Comparison of ENCODE assay signal across 21 mouse cellular contexts in the genomic region with DNA sequence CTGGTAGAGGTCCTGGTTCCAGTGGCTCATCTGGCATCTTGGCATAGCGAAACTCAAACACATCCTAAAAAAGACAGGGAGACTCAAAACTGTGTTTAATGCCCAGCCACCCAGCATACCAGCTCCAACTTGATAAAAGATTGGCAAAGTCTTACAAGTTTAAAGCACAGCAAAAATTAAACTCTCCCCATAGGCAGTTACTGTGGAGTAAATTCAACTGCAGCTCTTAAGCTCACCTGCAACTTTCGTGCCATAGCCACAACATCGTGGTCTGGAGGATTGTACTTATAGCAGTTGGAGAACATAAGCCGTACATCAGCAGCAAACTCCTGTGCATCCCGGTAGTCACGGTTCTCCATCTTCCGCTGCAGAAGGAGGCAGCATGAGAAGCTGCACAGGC. TPM values are rescaled to one million over a fixed set of nuclear protein-coding genes. Genes with fewer than 3 reads are reported as not detected.
DNase-seq lines count a peak whose midpoint lies in the region; ATAC-seq and TF ChIP-seq lines count a peak whose summit lies in the region.
"Had no signal": no experiment of that assay in that cellular context is flagged by ENCODE, and none has a peak within 500 bp of the region (broad histone marks: within the 10 kb centered on the region; RNA-seq: fewer than 3 reads in every experiment).

No protein-coding gene starts in this region.

- no peak for TF ChIP-seq CTCF in G1E (IDR thresholded peaks at IDR 0.05; ENCODE audit: low read depth, low read length)
- no peak for TF ChIP-seq CTCF in layer of hippocampus, adult 2 months (conservative IDR thresholded peaks at IDR 0.05)

- no peak for DNase-seq in heart, embryonic 10.5 days (ENCODE audit: low spot score)
- no peak for DNase-seq in heart, postnatal 14 days
- no peak for DNase-seq in midbrain, embryonic 10.5 days (ENCODE audit: low spot score)
- DNase-seq in midbrain, embryonic 14.5 days = no peak
- no peak for DNase-seq in G1E (ENCODE audit: low spot score)
- DNase-seq in spleen, postnatal 4 days (ENCODE audit: low spot score in 2 of 2) = no peak
- no peak for DNase-seq in layer of hippocampus, adult 2 months (ENCODE audit: low spot score in 2 of 2)
- DNase-seq: adrenal gland, postnatal 14 days; cerebellum, adult 11-12 months; cerebellum, postnatal 10 days; gastrocnemius, postnatal 14 days; heart, adult 2 months had no signal

- H3K4me2 ChIP-seq in midbrain, embryonic 14.5 days (ENCODE audit: low read length) = no peak overlapping the region
- H3K4me2 ChIP-seq: forebrain, embryonic 15.5 days; hindbrain, embryonic 13.5 days had no signal

- ATAC-seq in midbrain, embryonic 14.5 days (ENCODE audit: low FRiP score, low TSS enrichment) = no peak
- no peak for ATAC-seq in G1E (ENCODE audit: extremely low read depth, insufficient number of reproducible peaks, low FRiP score, poor library complexity, severe bottlenecking)
- ATAC-seq: activated CD4-positive, CD25-positive, alpha-beta regulatory T cell, adult 4 months; forebrain, embryonic 15.5 days; intestine, embryonic 15.5 days; Patski had no signal

- peaks cover 98% of the 10 kb centered on the region for H3K36me3 ChIP-seq in heart, embryonic 10.5 days
- H3K36me3 ChIP-seq in midbrain, embryonic 10.5 days = peaks cover 100% of the 10 kb centered on the region
- H3K36me3 ChIP-seq in midbrain, embryonic 14.5 days (ENCODE audit: control insufficient read depth, insufficient read depth, low read length) = peaks cover 89% of the 10 kb centered on the region
- peaks cover 100% of the 10 kb centered on the region for H3K36me3 ChIP-seq in G1E (replicated peaks)

- intact Hi-C loops in heart, postnatal 14 days (cut with DNase I) = loop anchor here (10.0 kb wide), 2 partner anchors 1041 to 1131 kb away; a partner anchor contains a TSS

- no peak overlapping the region for H3K9ac ChIP-seq in midbrain, embryonic 14.5 days (replicated peaks; ENCODE audit: low read length)
- H3K9ac ChIP-seq: forebrain, embryonic 15.5 days; intestine, embryonic 15.5 days had no signal

- peaks cover 9% of the 10 kb centered on the region for H3K4me1 ChIP-seq in heart, embryonic 10.5 days
- H3K4me1 ChIP-seq in midbrain, embryonic 10.5 days = peaks cover 34% of the 10 kb centered on the region
- peaks cover 11% of the 10 kb centered on the region for H3K4me1 ChIP-seq in midbrain, embryonic 14.5 days (ENCODE audit: control insufficient read depth, insufficient read depth, low read length)
- H3K4me1 ChIP-seq in G1E (ENCODE audit: insufficient read depth, low read depth, low read length) = peaks cover 59% of the 10 kb centered on the region

- H3K9me3 ChIP-seq in heart, embryonic 10.5 days = no peaks in the 10 kb centered on the region
- no peaks in the 10 kb centered on the region for H3K9me3 ChIP-seq in midbrain, embryonic 10.5 days (replicated peaks)
- H3K9me3 ChIP-seq in midbrain, embryonic 14.5 days (ENCODE audit: control insufficient read depth, low read length) = no peaks in the 10 kb centered on the region
- H3K9me3 ChIP-seq in G1E (replicated peaks) = no peaks in the 10 kb centered on the region
- H3K9me3 ChIP-seq: forebrain, embryonic 15.5 days; heart, embryonic 12.5 days; hindbrain, embryonic 13.5 days; intestine, embryonic 15.5 days had no signal

- WGBS in heart, embryonic 10.5 days = 93% methylated on average over 7 of the region's 7 CpGs
- WGBS in midbrain, embryonic 10.5 days = 95% methylated on average over 7 of the region's 7 CpGs
- 90% methylated on average over 7 of the region's 7 CpGs for WGBS in midbrain, embryonic 14.5 days

- H3K27ac ChIP-seq in heart, embryonic 10.5 days = no peak overlapping the region
- no peak overlapping the region for H3K27ac ChIP-seq in midbrain, embryonic 10.5 days (replicated peaks)
- no peak overlapping the region for H3K27ac ChIP-seq in midbrain, embryonic 14.5 days (replicated peaks; ENCODE audit: low read depth, low read length)
- no peak overlapping the region for H3K27ac ChIP-seq in layer of hippocampus, adult 2 months
- H3K27ac ChIP-seq: forebrain, embryonic 15.5 days; heart, adult 2 months; hindbrain, embryonic 13.5 days; intestine, embryonic 15.5 days had no signal

- 0 out of 2 replicates have a peak overlapping the region, but pooled peaks have one; percentile 1 for H3K4me3 ChIP-seq in heart, embryonic 10.5 days
- H3K4me3 ChIP-seq in midbrain, embryonic 10.5 days = peak overlapping the region; percentile 16; the same call in 1 of the 2 replicates
- H3K4me3 ChIP-seq in midbrain, embryonic 14.5 days (replicated peaks; ENCODE audit: low read depth, low read length) = no peak overlapping the region
- peak overlapping the region; percentile 23; the same call in 1 of the 2 replicates for H3K4me3 ChIP-seq in G1E (ENCODE audit: low read depth, low read length)
- H3K4me3 ChIP-seq in layer of hippocampus, adult 2 months = no peak overlapping the region
- H3K4me3 ChIP-seq: forebrain, embryonic 15.5 days; heart, adult 2 months; heart, embryonic 12.5 days; intestine, embryonic 15.5 days had no signal

- H3K27me3 ChIP-seq in heart, embryonic 10.5 days (ENCODE audit: insufficient read depth, poor library complexity, severe bottlenecking) = no peaks in the 10 kb centered on the region
- no peaks in the 10 kb centered on the region for H3K27me3 ChIP-seq in midbrain, embryonic 10.5 days (ENCODE audit: low read depth, poor library complexity, severe bottlenecking)
- no peaks in the 10 kb centered on the region for H3K27me3 ChIP-seq in midbrain, embryonic 14.5 days (ENCODE audit: control insufficient read depth, insufficient read depth, low read length)
- H3K27me3 ChIP-seq in G1E (ENCODE audit: insufficient read depth, low read length) = no peaks in the 10 kb centered on the region
- H3K27me3 ChIP-seq: forebrain, embryonic 15.5 days; heart, embryonic 12.5 days; hindbrain, embryonic 13.5 days; intestine, embryonic 15.5 days; Patski had no signal

RNA-seq across cellular contexts. Expression of a gene that starts 5.2 kb away (rescaled TPM):
- 4.2 and 7.1 TPM in 2 replicates for polyA plus RNA-seq in heart, embryonic 10.5 days (2016; fragmentation: Nextera tagmentation; extraction: Ambion mirVana)
- total RNA-seq in heart, postnatal 14 days (2021) = 1 to 10 TPM; 3.5 to 4.0 TPM
- 6.4 and 9.5 TPM in 2 replicates for polyA plus RNA-seq in midbrain, embryonic 10.5 days (2016; fragmentation: Nextera tagmentation; extraction: Ambion mirVana)
- polyA plus RNA-seq in midbrain, embryonic 14.5 days (2014; fragmentation: Nextera tagmentation; extraction: Ambion mirVana) = 16.7 and 20.4 TPM in 2 replicates
- 11.0 and 16.1 TPM in 2 replicates for total RNA-seq in G1E (2014; fragmentation: Nextera tagmentation)
- total RNA-seq in G1E (2017) = 2.8 and 3.8 TPM in 2 replicates
- 0.62 and 1.3 TPM in 2 replicates for polyA plus RNA-seq in G1E (2012)
- 10 to 100 TPM; 26.2 to 33.1 TPM for total RNA-seq in layer of hippocampus, adult 2 months (2021)

RNA-seq across cellular contexts. Expression of a gene that starts 8.3 kb away (rescaled TPM):
- polyA plus RNA-seq in heart, embryonic 10.5 days (2016; fragmentation: Nextera tagmentation; extraction: Ambion mirVana) = 77.6 and 101 TPM in 2 replicates
- 10 to 100 TPM; 93.2 to 99.4 TPM for total RNA-seq in heart, postnatal 14 days (2021)
- polyA plus RNA-seq in midbrain, embryonic 10.5 days (2016; fragmentation: Nextera tagmentation; extraction: Ambion mirVana) = 126 and 137 TPM in 2 replicates
- polyA plus RNA-seq in midbrain, embryonic 14.5 days (2014; fragmentation: Nextera tagmentation; extraction: Ambion mirVana) = 160 and 171 TPM in 2 replicates
- total RNA-seq in G1E (2014; fragmentation: Nextera tagmentation) (336 and 447 TPM in 2 replicates), G1E (2017) (214 and 244 TPM in 2 replicates)
- polyA plus RNA-seq in G1E (2012) = 198 and 298 TPM in 2 replicates
- 100 to 1,000 TPM; 196 to 200 TPM for total RNA-seq in layer of hippocampus, adult 2 months (2021)

RNA-seq across cellular contexts. Expression of a gene that starts 22.0 kb away (rescaled TPM):
- 0.62 and 0.84 TPM in 2 replicates for polyA plus RNA-seq in heart, embryonic 10.5 days (2016; fragmentation: Nextera tagmentation; extraction: Ambion mirVana)
- total RNA-seq in heart, postnatal 14 days (2021) = under 1 TPM; 0.33 to 0.54 TPM
- 0.37 and 0.50 TPM in 2 replicates for polyA plus RNA-seq in midbrain, embryonic 10.5 days (2016; fragmentation: Nextera tagmentation; extraction: Ambion mirVana)
- not detected in 2 replicates for polyA plus RNA-seq in midbrain, embryonic 14.5 days (2014; fragmentation: Nextera tagmentation; extraction: Ambion mirVana)
- total RNA-seq in G1E (2014; fragmentation: Nextera tagmentation) = not detected in 2 replicates
- total RNA-seq in G1E (2017) = 0.11 TPM in 1 of 2 replicates, not detected in the other
- not detected in 2 replicates for polyA plus RNA-seq in G1E (2012)
- total RNA-seq in layer of hippocampus, adult 2 months (2021) = under 1 TPM in 1 of 2 experiments, not detected in 1; 0.44 TPM
- total RNA-seq: gastrocnemius, adult 18-20 months; gastrocnemius, postnatal 14 days had no signal
- polyA plus RNA-seq: heart, postnatal 0 days; hindbrain, embryonic 13.5 days; Patski had no signal

RNA-seq across cellular contexts. Expression of a gene that starts 29.0 kb away (rescaled TPM):
- polyA plus RNA-seq in heart, embryonic 10.5 days (2016; fragmentation: Nextera tagmentation; extraction: Ambion mirVana) = 0.18 TPM in 1 of 2 replicates, not detected in the other
- total RNA-seq in heart, postnatal 14 days (2021) = 1 to 10 TPM in 1 of 2 experiments, under 1 TPM in 1; 0.96 to 1.6 TPM
- polyA plus RNA-seq in midbrain, embryonic 10.5 days (2016; fragmentation: Nextera tagmentation; extraction: Ambion mirVana) = 0.12 TPM in 1 of 2 replicates, not detected in the other
- polyA plus RNA-seq in midbrain, embryonic 14.5 days (2014; fragmentation: Nextera tagmentation; extraction: Ambion mirVana) = 0.15 and 0.18 TPM in 2 replicates
- total RNA-seq in G1E (2014; fragmentation: Nextera tagmentation) = not detected in 2 replicates
- not detected in 2 replicates for total RNA-seq in G1E (2017)
- not detected in 2 replicates for polyA plus RNA-seq in G1E (2012)
- under 1 TPM; 0.77 to 0.96 TPM for total RNA-seq in layer of hippocampus, adult 2 months (2021)
- polyA plus RNA-seq: embryonic facial prominence, embryonic 11.5 days; heart, embryonic 12.5 days had no signal

RNA-seq across cellular contexts. Expression of a gene that starts 38.8 kb away (rescaled TPM):
- 0.23 and 0.29 TPM in 2 replicates for polyA plus RNA-seq in heart, embryonic 10.5 days (2016; fragmentation: Nextera tagmentation; extraction: Ambion mirVana)
- total RNA-seq in heart, postnatal 14 days (2021) = 1 to 10 TPM; 1.4 to 1.8 TPM
- 0.39 TPM in 1 of 2 replicates, not detected in the other for polyA plus RNA-seq in midbrain, embryonic 10.5 days (2016; fragmentation: Nextera tagmentation; extraction: Ambion mirVana)
- polyA plus RNA-seq in midbrain, embryonic 14.5 days (2014; fragmentation: Nextera tagmentation; extraction: Ambion mirVana) = 0.38 and 0.91 TPM in 2 replicates
- total RNA-seq in G1E (2014; fragmentation: Nextera tagmentation) (not detected in 2 replicates), G1E (2017) (0.41 and 0.44 TPM in 2 replicates)
- 0.06 and 0.10 TPM in 2 replicates for polyA plus RNA-seq in G1E (2012)
- total RNA-seq in layer of hippocampus, adult 2 months (2021) = 1 to 10 TPM; 1.8 to 2.5 TPM

Comparison
In these comparisons a context has a peak if more than half of its experiments do, and no peak if none do; other contexts are left out.
1. H3K4me3 ChIP-seq: peak in heart, embryonic 10.5 days (single experiment), midbrain, embryonic 10.5 days (single experiment) and G1E (single experiment); none in midbrain, embryonic 14.5 days (single experiment) and layer of hippocampus, adult 2 months (single experiment).